Mouse (Mus musculus): ENCODE data around the gene Agbl4. TPM values are rescaled to one million over a fixed set of nuclear protein-coding genes. Genes with fewer than 3 reads are reported as not detected.

Agbl4 gene
- total and polyA plus RNA-seq, 3 experiments, result not detected

DNA sequence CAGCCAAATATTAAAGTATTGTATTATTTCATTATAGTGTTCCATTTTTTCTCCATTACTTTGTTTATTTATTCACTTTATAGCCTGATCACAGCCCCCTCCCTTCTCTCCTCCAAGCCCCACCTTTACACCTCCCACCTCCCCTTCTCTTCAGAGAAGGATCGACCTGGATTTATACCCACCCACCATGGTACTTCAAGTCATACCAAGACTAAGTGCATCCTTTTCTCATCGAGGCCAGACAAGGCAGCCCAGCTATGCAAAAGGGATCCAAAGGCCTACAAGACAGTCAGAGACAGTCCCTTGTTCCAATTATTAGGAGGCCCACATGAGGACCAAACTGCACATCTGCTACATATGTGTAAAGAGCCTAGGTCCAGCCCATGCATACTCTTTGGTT, 1122.5 kb downstream of the Agbl4 start:
- no peak overlapping the region for H3K9ac ChIP-seq (ENCODE audit: control insufficient read depth, low read depth, low read length, poor library complexity, severe bottlenecking)
- no peaks in the 10 kb centered on the region for H3K9me3 ChIP-seq (replicated peaks; ENCODE audit: insufficient read depth, low read length)
- no peak overlapping the region for H3K27ac ChIP-seq (ENCODE audit: control insufficient read depth, low read depth, low read length)
- no peaks in the 10 kb centered on the region for H3K27me3 ChIP-seq (ENCODE audit: control insufficient read depth in 1 of 2, insufficient read depth in 2 of 2, low read length in 2 of 2)
- H3K79me2 ChIP-seq (ENCODE audit: control insufficient read depth, insufficient read depth, low read length, poor library complexity), result no peaks in the 10 kb centered on the region
- no peak for DNase-seq (ENCODE audit: low read depth, low spot score)
- no peaks in the 10 kb centered on the region for H3K36me3 ChIP-seq (ENCODE audit: control insufficient read depth in 1 of 2, insufficient read depth in 2 of 2, low read length in 2 of 2)
- no peak overlapping the region for H3K4me3 ChIP-seq (ENCODE audit: control insufficient read depth in 1 of 2, insufficient read depth in 1 of 2, low read depth in 2 of 2, low read length in 2 of 2)
- no peak for TF ChIP-seq NRF1 (IDR thresholded peaks at IDR 0.05; ENCODE audit: insufficient read depth, low read depth, low read length, poor library complexity, severe bottlenecking)
- H3K4me1 ChIP-seq (ENCODE audit: control insufficient read depth in 1 of 2, insufficient read depth in 2 of 2, low read length in 2 of 2), result no peaks in the 10 kb centered on the region

DNA sequence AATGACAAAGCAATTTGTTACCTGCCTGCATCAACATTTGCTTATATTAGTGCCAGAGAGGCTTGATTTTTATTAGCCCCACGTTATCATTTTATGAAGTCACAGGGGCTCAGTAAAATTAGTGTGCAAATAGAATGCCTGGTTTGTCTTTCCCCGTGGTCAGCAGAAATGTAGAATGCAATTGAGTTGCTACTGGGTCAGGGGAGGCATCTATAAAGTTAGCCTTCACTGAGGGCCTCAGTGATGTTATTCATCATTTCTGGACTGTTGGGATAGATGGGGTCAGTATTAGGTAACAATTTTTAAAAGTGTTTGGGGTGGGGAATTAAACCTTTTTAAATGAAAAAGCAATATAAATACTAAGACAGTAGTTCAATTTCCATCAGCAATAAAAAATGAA, 1125.5 kb downstream of the Agbl4 start:
- Histone ChIP-seq H3K36me3 (ENCODE audit: control insufficient read depth in 1 of 2, insufficient read depth in 2 of 2, low read length in 2 of 2) (no peaks in the 10 kb centered on the region), H3K27ac (ENCODE audit: control insufficient read depth, low read depth, low read length) (no peak overlapping the region), H3K9me3 (replicated peaks; ENCODE audit: insufficient read depth, low read length) (no peaks in the 10 kb centered on the region), H3K27me3 (ENCODE audit: control insufficient read depth in 1 of 2, insufficient read depth in 2 of 2, low read length in 2 of 2) (no peaks in the 10 kb centered on the region), H3K9ac (ENCODE audit: control insufficient read depth, low read depth, low read length, poor library complexity, severe bottlenecking) (no peak overlapping the region), H3K4me3 (ENCODE audit: control insufficient read depth in 1 of 2, insufficient read depth in 1 of 2, low read depth in 2 of 2, low read length in 2 of 2) (no peak overlapping the region), H3K79me2 (ENCODE audit: control insufficient read depth, insufficient read depth, low read length, poor library complexity) (no peaks in the 10 kb centered on the region), H3K4me1 (ENCODE audit: control insufficient read depth in 1 of 2, insufficient read depth in 2 of 2, low read length in 2 of 2) (no peaks in the 10 kb centered on the region)
- no peak for DNase-seq (ENCODE audit: low read depth, low spot score)
- no peak for TF ChIP-seq RAD21 (IDR thresholded peaks at IDR 0.05; ENCODE audit: low read depth, low read length)
- TF ChIP-seq MAZ (IDR thresholded peaks at IDR 0.05; ENCODE audit: low read depth, low read length), result no peak
- TF ChIP-seq MEF2A (IDR thresholded peaks at IDR 0.05; ENCODE audit: extremely low read depth, insufficient replicate concordance, low read depth, low read length, poor library complexity, severe bottlenecking), result no peak
- no peak for TF ChIP-seq E2F4 (IDR thresholded peaks at IDR 0.05; ENCODE audit: borderline replicate concordance, low read depth, low read length)
- no peak for TF ChIP-seq POLR2AphosphoS5 (IDR thresholded peaks at IDR 0.05; ENCODE audit: borderline replicate concordance, low read depth, low read length)
- no peak for TF ChIP-seq GABPA (IDR thresholded peaks at IDR 0.05; ENCODE audit: low read depth, low read length)

DNA sequence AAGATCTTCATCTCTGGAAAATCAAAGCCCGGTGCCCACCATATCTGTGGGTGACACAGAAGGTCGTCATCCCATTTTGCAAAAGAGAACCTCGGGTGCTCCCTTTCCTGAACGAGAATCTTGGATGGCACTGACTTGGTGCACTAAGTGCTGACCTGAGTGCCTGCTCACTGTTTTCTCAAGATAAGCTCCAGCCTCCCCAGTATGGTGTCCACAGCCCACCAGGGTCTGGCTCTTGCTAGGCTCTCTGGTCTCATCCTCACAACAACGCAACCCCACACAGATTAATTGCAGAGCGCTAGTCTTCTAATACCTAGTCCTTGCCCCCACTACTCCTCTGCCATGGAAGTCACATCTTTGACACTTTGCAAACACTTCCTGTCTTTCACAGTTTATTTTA, 1131.5 kb downstream of the Agbl4 start:
- DNase-seq (ENCODE audit: low read depth, low spot score), result no peak
- H3K9me3 ChIP-seq (replicated peaks; ENCODE audit: insufficient read depth, low read length), result no peaks in the 10 kb centered on the region
- H3K4me3 ChIP-seq (ENCODE audit: control insufficient read depth in 1 of 2, insufficient read depth in 1 of 2, low read depth in 2 of 2, low read length in 2 of 2), result no peak overlapping the region
- no peak overlapping the region for H3K9ac ChIP-seq (ENCODE audit: control insufficient read depth, low read depth, low read length, poor library complexity, severe bottlenecking)
- no peak overlapping the region for H3K27ac ChIP-seq (ENCODE audit: control insufficient read depth, low read depth, low read length)
- H3K4me1 ChIP-seq (ENCODE audit: control insufficient read depth in 1 of 2, insufficient read depth in 2 of 2, low read length in 2 of 2), result no peaks in the 10 kb centered on the region
- H3K27me3 ChIP-seq (ENCODE audit: control insufficient read depth in 1 of 2, insufficient read depth in 2 of 2, low read length in 2 of 2), result no peaks in the 10 kb centered on the region
- no peaks in the 10 kb centered on the region for H3K79me2 ChIP-seq (ENCODE audit: control insufficient read depth, insufficient read depth, low read length, poor library complexity)
- no peaks in the 10 kb centered on the region for H3K36me3 ChIP-seq (ENCODE audit: control insufficient read depth in 1 of 2, insufficient read depth in 2 of 2, low read length in 2 of 2)
- TF ChIP-seq E2F4 (IDR thresholded peaks at IDR 0.05; ENCODE audit: borderline replicate concordance, low read depth, low read length), result no peak

DNA sequence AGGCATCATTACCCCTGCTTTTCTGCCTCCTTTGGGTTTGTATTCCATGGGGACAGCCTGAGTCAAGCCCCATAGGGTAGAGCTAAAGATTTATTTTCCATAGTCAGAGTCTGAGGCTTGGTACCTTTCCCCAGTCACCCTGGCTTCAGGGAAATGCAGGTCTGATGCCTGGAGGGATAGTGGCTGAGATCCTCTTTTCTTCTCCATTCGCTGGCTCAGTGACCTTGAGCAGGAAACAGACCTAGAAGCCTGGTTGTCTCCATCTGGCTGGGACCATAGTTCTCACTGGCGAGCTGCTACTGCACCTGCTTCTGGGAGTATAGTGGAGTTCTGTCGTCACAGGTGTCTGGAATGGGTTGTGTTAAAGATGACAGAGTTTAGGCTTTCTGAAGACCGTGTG, 1132.5 kb downstream of the Agbl4 start:
- Histone ChIP-seq H3K27me3 (ENCODE audit: control insufficient read depth in 1 of 2, insufficient read depth in 2 of 2, low read length in 2 of 2) (no peaks in the 10 kb centered on the region), H3K79me2 (ENCODE audit: control insufficient read depth, insufficient read depth, low read length, poor library complexity) (no peaks in the 10 kb centered on the region), H3K27ac (ENCODE audit: control insufficient read depth, low read depth, low read length) (no peak overlapping the region), H3K4me1 (ENCODE audit: control insufficient read depth in 1 of 2, insufficient read depth in 2 of 2, low read length in 2 of 2) (no peaks in the 10 kb centered on the region), H3K36me3 (ENCODE audit: control insufficient read depth in 1 of 2, insufficient read depth in 2 of 2, low read length in 2 of 2) (no peaks in the 10 kb centered on the region), H3K9ac (ENCODE audit: control insufficient read depth, low read depth, low read length, poor library complexity, severe bottlenecking) (no peak overlapping the region), H3K9me3 (replicated peaks; ENCODE audit: insufficient read depth, low read length) (no peaks in the 10 kb centered on the region), H3K4me3 (ENCODE audit: control insufficient read depth in 1 of 2, insufficient read depth in 1 of 2, low read depth in 2 of 2, low read length in 2 of 2) (no peak overlapping the region)
- TF ChIP-seq GATA1 (IDR thresholded peaks at IDR 0.05; ENCODE audit: low read depth, low read length) (no peak), ZKSCAN1 (IDR thresholded peaks at IDR 0.05; ENCODE audit: low read depth, low read length) (no peak), CTCF (IDR thresholded peaks at IDR 0.05 in 2 of 3, conservative IDR thresholded peaks at IDR 0.05 in 1 of 3; ENCODE audit: control insufficient read depth in 1 of 3, insufficient read depth in 1 of 3, low read depth in 2 of 3, low read length in 3 of 3, poor library complexity in 1 of 3, severe bottlenecking in 1 of 3) (no peak), SIN3A (IDR thresholded peaks at IDR 0.05; ENCODE audit: low read length) (no peak), TAL1 (IDR thresholded peaks at IDR 0.05; ENCODE audit: low read length) (no peak), MYB (IDR thresholded peaks at IDR 0.05; ENCODE audit: low read depth, low read length) (no peak), MAFK (IDR thresholded peaks at IDR 0.05; ENCODE audit: borderline replicate concordance, low read depth, low read length) (no peak)
- DNase-seq (ENCODE audit: low read depth, low spot score), result no peak
